Mouse (Mus musculus) left cerebral cortex, postnatal 14 days (tissue): ENCODE data around the gene Gm49383. TPM values are rescaled to one million over a fixed set of nuclear protein-coding genes. Genes with fewer than 3 reads are reported as not detected.

Source experiments
- microRNA-seq, 2 experiments: library from miRNA; unstranded; fragments of <30 nt; microRNA quantifications; one replicate each; pipeline ENCODE4 v1.2.0; 2022
- total RNA-seq, 2 experiments: library from RNA; stranded (reverse); gene quantifications; 2 replicates each; pipeline ENCODE4 v1.2.3; 2021

Gene Gm49383
- total RNA-seq, 2 experiments from 2014 or later: 4.9 to 5.6 TPM

Small RNA genes lying within 50 kb of the gene (microRNA-seq; reads per million reads assigned to microRNA genes)
- gene Gm47287 (0 reads per million in 2 experiments), gene Gm47295 (1.3 to 4.0 reads per million in 2 experiments)

Other genes starting within 250 kb of the Gm49383 start
- 1,000 to 10,000 TPM in 1 of 2 experiments, 100 to 1,000 TPM in 1; 970 to 1,045 TPM for gene Rps29, start 37.9 kb downstream of the Gm49383 start, total RNA-seq
- gene Lrr1, start 28.3 kb downstream of the Gm49383 start, total RNA-seq: under 1 TPM in 1 of 2 experiments, not detected in 1; 0.44 TPM
- gene Rpl36al, start 13.0 kb downstream of the Gm49383 start, total RNA-seq: 100 to 1,000 TPM; 172 to 191 TPM
- gene Mgat2, start 12.9 kb downstream of the Gm49383 start, total RNA-seq: 10 to 100 TPM; 30.7 to 34.9 TPM
- 1 to 10 TPM; 1.8 to 2.0 TPM for gene Dnaaf2, start 1.3 kb upstream of the Gm49383 start, total RNA-seq
- 1 to 10 TPM; 2.4 to 3.2 TPM for gene Gm49384, start 7.2 kb upstream of the Gm49383 start, total RNA-seq
- gene Pole2, start 31.1 kb upstream of the Gm49383 start, total RNA-seq: under 1 TPM; 0.75 to 0.76 TPM
- gene Klhdc1, start 44.1 kb upstream of the Gm49383 start, total RNA-seq: 10 to 100 TPM; 17.4 to 21.1 TPM
- gene Klhdc2, start 99.6 kb upstream of the Gm49383 start, total RNA-seq: 100 to 1,000 TPM; 132 to 136 TPM
- 10 to 100 TPM; 37.9 to 39.9 TPM for gene Nemf, start 160.1 kb upstream of the Gm49383 start, total RNA-seq
- 10 to 100 TPM; 55.5 to 57.9 TPM for gene Arf6, start 175.0 kb upstream of the Gm49383 start, total RNA-seq
- 1 to 10 TPM; 1.0 to 2.7 TPM for gene Gm9887, start 175.4 kb upstream of the Gm49383 start, total RNA-seq